Mouse (Mus musculus): ENCODE data around the gene Dus3l.
A peak's percentile ranks its signal among the peaks of the same experiment; 100 is the strongest.

Dus3l gene

DNA sequence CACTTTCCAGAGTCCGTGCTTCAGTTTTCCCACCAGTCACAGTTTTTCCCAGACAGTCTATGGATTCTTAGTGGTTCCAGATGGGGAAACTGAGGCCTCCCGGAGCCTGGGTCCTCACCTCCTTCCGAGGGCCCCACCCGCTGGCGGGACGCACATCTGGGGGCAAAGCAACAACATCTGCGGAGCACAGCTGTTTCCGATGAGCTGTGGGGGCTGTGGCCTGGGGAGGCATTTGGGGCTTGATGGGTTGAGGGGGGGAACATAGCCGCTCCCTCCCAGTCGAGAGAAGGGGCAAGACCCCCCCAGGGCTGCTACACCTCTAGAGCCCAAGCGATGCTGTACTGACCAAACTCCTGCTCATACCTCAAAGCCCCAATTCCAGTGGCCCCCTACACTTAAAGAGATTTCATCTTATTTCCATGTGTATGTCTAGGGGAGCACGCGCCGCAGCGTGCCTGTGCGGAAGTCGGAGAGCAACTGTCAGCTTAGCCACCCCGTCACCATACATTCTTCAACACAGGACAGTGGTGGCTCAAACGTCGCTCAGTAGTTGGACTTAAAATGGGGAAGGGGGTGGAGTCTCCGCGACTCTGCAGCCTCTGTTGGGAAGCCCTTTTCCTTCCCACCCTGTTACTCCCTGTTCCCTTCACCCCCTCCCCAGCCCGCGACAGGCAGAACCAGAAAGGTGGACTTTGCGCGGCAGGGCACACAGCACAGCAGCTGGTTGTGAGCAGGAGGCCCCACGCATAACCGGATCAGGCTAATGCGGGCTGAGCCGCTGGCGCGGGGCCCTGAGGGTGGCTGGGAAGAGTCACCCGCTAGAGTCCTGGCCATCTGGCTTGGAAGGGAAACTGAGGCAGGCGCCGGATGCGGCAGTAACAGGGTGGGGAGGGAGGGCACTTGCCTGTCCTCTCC is 10.0 kb upstream of the Dus3l start:
- DNase-seq (ENCODE audit: inconsistent ontology term), result no peak

DNA sequence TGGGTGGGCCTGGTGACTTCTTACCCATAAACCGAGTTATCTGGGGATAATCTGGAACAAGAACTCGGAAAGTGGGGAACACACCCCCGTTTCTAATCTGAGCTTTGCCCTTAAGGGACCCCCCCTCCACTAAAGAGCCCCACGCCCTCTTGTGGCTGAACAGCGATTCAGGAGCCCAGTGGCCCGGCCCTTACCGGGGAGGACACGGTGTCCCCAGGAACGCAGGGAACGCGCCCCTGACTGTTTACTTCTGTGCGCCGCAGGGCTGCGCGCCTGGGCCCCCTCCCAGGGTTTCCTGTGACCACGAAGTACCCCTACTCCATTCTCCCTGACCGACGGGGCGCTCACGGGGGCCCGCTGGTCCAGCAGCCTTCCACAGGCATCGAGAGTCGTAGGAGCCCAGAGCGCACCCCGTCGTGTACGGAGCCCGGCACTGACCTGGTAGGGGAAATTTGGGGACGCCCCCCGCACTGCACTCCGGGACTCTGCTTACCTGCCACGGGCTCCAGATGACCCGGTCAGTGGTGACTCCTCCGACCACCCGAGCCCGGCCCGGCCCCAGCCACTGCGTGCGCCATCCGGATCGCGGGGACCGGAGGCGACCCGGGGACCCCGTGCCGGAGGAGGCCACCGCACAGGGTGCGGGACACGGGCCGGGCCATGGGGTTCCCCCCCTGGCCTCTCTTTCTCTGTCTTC is 7.7 kb upstream of the Dus3l start:
- DNase-seq (ENCODE audit: inconsistent ontology term), result peak; percentile 41

DNA sequence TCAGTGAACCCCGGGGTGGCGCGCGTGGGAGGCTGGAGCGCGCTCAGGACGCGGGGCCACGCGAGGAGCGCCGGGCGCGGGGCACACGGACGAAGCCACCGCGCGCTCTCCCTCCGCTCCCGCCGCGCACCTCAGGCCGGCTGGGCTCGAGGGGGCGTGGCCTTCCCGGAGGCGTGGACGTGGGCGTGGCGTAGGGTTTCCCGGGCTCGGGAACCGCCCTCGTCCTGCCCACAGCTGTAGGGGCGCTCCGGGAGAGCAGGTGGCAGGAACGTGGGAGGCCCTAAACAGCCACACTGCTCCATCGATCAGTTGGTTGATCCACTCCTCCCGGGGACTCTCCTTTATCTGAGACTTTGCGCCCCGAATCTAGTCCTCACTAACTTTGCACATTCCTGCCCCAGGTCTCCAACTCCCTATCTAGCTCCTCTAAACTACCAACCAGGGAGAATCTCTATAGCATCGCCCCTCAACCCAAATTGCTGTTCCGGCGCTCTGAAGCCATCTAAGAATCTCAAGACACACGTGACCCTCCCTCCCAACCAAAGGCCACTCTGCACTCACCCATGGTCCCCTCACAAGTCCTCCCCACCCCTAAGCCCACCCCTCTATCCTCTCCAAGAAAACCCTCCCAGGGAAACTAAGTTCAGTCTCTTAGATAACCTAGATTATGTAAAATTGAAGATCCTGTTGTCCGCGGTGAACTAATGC is 7.0 kb upstream of the Dus3l start, which contains the start of gene Nrtn:
Gene Nrtn, minus strand, starts transcription at position 115 of the 708 bp plus-strand sequence.
- peak; percentile 88 for DNase-seq (ENCODE audit: inconsistent ontology term)

DNA sequence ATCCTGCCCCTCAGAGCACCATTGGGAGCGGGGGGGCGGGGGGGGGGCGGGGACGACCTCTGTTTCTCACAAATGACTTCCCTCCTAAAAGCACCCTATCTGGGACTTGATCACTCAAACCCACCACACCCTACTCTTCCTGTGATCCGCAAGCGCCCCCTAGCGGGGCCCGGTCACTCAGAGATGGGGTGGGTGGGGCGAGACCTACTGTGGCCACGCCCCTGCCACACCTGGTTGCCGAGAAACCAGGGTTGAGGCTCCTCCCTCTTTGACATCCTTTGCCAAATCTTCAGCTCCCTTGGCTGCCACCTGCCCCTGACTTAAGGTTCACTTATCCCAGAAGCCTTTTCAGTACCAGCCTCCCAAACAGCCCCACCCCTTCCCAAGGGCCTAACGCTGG is 6.4 kb upstream of the Dus3l start:
- peak; percentile 63 for DNase-seq (ENCODE audit: inconsistent ontology term)

DNA sequence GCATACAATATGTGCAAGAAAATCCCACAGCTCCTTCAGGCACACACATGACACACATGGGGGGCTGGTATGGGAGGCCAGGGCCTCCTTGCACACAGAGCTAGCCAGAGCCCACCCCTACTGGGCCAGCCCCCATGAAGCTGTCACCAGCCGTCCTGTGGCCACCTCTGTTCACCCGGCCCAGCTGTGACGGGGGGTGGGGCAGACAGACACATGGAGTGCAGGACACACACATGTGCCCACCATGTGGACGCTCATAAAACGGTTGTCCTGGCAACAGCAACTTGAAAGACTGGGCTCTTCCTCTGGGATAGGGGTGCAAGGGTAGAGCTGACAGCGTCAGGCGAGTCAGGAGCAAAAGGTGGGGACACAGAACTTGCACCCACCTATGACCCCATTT is 5.3 kb upstream of the Dus3l start:
- no peak for DNase-seq (ENCODE audit: inconsistent ontology term)

DNA sequence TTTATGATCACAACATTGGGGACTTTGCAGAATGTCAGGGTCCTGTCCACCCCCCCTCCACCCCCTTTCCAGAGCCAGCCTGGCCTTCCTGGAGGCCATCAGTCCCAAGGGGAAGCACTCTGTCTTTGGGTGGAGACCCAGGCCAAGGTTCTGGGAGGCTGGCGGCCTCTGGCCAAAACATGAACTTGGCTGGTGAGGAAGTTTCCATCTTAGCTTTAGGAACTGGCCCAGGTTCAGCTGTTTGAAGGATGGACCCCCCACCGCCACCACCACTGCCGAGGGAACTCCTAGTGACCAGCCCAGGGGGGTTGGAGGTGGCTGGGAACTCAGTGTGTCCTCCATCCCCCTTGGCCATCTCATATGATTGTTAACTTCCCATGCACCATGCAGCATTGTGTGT is 3.5 kb upstream of the Dus3l start:
- no peak for DNase-seq (ENCODE audit: inconsistent ontology term)

DNA sequence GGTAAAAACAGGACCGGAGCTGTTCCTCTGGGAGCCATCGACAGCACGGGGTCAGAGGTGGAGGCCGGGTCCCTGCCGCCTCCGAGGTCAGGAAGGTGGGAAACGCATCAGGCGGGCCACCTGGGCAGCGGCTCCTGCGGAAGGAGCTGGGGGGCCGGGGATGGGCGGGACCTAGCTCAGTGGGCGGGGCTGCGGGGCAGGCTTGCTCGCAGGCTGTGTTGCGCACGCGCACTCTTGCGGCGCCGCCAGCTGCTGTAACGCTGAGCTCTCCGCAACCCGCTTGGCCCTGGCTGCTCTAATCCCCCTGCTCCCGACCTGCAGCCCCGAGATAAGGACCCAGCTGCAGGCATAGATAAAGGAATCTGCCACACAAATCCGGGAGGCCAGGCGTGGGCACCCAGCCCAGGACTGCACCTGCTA is 2.6 kb upstream of the Dus3l start:
- peak; percentile 81 for DNase-seq (ENCODE audit: inconsistent ontology term)

DNA sequence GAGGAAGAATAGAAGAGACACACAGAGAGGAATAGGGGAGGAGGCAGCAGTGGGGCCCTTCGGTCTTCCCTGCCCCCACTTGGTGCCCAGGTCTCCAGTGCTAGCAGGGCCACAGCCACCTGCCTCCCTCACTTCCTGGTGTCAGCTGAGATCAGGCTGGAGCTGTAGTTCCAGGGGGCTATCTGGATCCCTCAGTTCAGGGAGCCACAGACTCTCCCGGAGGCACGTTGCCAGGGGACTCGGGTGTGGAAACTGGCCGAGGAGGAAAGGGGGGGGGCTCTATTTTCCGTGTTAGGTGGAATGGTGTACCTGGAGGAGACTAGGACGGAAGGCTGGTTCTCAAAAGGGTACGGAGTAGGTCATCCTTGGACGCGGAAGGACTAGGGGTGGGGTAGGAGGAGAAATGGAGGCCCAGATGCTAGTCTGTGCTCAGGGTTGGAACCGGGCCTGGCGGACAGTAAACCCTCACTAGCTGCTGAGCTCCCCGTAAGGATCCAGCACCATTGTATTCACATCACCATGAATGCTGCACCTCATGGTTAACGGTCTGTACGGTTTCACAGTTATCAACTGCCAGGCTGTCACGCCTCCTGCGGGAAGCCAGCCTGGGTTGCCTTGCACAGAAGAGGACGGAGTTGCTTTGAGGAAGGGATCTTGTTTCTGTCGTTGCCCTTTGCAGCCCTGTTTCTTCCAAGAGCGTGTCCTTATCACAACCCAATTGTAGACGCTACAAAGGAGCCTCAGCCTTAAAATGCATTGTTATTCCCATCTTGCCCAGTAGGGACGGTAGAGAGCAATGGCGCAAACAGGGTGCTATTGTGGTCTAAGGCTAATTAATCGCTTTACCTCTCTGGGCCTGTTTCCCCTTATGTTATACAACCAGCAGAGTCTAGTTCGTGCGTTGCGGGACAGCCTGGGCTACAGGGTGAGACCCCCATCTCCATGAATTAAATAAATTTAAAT is 1.5 kb upstream of the Dus3l start:
- peak; percentile 40 for DNase-seq (ENCODE audit: inconsistent ontology term)

DNA sequence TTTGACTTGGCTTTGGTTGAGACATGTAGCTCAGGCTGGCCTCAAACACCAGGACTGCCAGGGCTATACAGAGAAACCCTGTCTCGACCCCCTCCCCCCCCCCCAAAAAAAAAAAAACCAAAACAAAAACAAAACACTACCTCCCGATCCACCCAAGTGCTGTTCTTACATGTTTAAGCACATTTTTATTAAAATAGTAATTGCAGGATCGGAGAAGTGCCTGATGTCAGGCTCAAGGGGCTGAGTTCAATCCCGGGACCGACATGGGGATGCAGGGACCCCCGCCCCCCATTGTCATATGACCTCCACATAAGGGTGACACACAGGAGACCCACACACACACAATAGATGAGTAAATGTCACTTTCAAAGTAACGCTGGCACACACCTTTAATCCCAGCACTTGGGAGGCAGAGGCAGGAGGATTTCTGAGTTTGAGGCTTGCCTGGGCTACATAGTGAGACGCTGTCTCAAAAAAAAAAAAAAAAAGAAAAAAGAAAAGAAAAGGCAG is 761 bp upstream of the Dus3l start:
- DNase-seq (ENCODE audit: inconsistent ontology term), result no peak

DNA sequence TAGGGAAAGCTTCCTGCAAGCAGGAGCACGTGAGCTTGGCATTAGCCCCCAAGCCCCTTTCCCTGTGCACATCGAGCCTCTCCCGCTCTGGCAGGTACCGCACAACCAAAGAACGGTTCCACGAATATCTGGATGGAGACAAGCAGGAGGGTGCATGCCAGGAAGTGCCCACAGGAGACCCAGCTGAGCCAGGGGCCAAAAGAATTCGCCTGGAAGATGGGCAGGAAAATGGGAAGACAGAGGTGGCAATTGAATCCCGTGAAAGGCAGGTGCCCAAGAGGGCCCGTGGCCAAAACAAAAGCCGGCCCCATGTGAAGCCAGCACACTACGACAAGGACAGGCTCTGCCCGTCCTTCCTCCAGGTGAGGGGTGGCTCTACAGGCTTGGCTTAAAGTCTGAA is 874 bp downstream of the Dus3l start:
- DNase-seq (ENCODE audit: inconsistent ontology term), result no peak

DNA sequence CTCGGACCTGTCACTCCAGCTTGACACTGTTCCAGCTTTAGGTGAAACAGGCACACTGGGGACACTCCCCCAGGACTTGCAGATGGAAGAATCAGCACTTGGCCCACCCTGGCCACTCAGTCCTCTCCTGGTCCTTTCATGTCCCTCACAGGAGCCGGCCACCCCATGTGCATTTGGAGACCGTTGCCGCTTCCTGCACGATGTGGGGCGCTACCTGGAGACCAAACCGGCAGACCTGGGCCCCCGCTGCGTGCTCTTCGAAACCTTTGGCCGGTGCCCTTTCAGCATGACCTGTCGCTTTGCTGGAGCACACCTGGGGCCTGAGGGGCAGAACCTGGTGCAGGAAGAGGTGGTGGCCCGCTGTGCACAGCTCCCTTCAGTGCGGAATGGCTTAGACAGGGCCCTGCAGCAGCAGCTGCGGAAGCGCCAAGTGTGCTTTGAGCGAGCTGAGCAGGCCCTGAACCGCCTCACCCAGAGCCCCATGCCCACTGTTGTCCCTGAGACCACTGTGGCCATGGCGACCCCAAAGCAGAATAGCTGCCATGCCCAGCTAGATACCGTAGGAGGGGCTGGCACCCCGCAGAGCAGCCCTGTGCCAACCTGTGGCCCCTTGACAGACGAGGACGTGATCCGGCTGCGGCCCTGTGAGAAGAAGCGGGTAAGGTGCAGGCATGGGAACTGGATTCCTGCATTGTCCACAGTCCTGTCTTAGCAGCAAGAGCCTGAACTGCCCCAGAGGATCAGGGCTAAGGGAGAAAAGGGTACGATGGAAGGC is 2.3 kb downstream of the Dus3l start:
- no peak for DNase-seq (ENCODE audit: inconsistent ontology term)

DNA sequence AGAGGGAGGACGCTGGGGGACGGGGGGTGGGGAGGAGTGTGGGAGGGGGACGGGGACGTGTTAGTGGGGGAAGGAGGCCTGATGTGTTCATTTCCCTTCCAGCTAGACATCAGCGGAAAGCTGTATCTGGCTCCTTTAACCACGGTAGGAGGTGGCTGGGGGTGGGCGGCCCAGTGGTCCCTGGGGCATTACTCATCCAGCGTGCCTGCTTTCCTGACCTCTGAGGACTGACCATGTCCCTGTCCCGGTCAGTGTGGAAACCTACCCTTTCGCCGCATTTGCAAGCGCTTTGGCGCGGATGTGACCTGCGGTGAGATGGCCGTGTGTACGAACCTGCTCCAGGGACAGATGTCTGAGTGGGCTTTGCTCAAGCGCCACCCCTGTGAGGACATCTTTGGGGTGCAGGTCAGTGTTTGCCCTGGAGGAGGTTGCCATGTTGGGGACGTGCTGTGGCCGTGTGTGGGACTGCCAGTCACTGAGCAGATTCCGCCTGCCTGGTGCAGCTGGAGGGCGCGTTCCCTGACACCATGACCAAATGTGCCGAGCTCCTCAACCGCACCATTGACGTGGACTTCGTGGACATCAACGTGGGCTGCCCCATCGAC is 3.1 kb downstream of the Dus3l start:
- DNase-seq (ENCODE audit: inconsistent ontology term), result no peak

DNA sequence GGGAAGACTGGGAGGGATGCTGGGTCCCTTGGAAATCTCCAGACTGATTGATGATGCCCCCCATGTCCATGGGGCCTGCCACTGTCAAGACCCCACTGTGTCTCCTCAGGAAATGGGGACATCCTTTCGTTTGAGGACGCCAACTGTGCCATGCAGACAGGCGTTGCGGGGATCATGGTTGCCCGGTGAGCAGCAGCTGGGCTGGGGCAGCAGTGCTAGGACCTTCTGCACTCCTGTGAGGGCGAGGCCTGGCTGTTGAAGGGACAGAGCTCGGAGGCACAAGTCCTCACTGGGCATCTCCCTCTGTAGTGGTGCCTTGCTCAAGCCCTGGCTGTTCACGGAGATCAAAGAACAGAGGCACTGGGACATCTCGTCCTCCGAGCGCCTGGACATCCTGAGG is 4.4 kb downstream of the Dus3l start:
- DNase-seq (ENCODE audit: inconsistent ontology term), result no peak

DNA sequence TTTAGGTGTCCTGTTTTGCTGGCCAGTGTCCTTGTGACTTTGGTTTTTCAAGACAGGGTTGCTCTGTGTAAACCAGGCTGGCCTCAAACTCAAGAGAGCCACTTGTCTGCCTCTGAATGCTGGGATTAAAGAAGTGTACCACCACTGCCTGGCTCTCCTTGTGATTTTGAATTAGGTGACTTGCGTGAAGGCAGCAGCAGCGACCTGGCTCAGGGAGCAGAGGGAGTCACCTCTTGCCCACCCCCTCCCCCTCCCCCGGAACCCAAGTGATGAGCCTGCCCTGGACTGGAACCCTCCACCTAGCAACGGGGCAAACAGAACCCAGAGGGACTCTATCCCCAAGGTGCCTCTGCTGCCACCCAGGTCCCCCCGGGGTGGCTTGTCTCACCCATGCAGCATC is 5.4 kb downstream of the Dus3l start, which contains the start of gene Prr22:
Gene Prr22, plus strand, starts transcription at position 301 of the 400 bp plus-strand sequence.
- DNase-seq (ENCODE audit: inconsistent ontology term), result no peak

DNA sequence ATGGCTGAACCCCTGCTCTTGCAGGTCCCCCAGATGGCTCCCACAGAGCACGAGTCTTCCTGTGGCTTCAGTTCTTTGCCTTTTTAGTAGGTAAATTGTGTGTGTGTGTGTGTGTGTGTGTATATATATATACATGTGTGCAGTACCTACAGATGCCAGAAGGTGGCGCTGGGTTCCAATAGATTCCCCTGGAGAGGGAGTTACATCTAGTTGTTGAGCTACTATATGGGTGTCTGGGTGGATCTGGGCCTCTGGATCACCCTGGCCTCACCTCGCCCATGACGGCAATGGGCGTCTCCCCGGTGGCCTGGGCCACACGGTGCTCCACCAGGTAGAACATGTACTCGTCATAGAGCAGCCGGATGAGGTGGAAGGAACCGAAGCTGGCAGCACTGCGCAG is 13.0 kb downstream of the Dus3l start:
- no peak for DNase-seq (ENCODE audit: inconsistent ontology term)

DNA sequence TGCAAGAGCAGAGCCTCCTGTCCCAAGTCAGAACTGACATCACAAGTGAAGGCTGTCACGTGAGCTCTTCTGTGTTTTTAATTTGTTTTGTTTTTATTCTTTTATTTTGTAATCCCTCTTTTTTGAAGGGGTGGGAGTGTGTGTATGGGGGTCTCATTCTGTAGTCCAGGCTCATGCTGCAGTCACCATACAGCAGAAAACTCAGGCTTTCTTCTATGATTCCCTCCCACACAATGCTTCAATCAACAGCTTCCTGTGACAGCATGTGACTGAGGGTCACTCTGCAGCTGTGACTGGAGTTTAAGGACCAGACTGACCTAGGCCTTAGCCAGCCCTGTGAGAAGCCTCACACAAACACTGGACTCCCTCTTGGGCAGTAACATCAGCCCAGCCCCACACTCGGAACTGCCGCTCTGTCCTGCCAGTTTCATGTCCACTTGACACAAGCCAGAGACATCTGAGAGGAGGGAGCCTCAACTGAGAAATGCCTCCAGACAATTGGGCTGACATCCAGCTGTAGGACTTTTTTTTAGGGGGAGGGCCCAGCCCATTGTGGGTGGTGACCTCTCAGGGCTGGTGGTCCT is 14.3 kb downstream of the Dus3l start:
- no peak for DNase-seq (ENCODE audit: inconsistent ontology term)

DNA sequence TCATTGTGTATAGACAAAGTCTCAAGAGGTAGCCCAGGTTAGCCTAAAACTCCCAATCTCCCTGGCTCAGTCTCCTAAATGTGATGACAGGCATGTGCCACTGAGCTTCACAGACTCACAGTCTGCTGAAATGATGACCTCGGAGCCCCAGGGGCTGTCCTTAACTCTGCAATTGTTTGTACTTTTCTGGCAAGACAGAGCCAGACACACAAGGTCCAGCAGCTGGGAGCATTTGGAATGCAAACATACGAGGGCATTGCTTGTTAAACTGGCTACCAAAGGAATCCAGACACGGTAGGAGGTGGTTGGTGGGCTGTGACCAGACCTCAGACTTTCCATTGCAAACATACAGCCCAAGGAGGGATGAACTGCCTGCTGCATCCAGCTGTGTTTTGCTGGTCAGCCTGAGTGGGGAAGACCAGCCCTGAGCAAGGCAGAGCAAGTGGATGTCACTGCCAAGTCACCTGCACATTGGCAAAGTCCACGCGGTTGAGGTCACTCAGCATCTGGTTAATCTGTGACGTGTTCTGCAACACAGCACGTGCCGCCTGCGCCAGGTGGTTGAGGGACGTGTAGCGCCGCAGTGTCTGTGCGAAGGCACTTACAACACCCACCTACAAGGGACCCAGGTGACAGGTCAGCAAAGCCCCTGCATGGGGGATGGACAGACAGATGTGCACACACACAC is 15.9 kb downstream of the Dus3l start:
- no peak for DNase-seq (ENCODE audit: inconsistent ontology term)

DNA sequence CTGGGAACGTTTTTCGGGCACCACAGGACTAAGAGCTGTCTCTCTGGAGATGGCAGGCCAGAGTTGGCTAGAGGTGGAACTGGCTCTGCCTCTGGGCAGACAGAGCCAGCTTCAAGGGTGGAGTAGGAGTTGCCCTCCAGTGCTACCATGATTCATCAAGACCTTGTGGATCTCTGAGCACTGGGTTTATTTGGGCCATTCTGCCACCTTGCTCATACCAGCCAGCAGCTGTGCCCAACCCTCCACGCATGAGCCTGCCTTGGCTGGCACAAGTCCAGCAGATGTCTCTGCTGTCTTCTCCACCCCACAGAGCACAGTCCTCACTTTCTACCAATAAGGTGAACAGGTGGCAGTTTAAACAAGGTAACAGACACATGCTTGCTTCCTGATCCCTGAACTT is 24.3 kb downstream of the Dus3l start:
- no peak for DNase-seq (ENCODE audit: inconsistent ontology term)

DNA sequence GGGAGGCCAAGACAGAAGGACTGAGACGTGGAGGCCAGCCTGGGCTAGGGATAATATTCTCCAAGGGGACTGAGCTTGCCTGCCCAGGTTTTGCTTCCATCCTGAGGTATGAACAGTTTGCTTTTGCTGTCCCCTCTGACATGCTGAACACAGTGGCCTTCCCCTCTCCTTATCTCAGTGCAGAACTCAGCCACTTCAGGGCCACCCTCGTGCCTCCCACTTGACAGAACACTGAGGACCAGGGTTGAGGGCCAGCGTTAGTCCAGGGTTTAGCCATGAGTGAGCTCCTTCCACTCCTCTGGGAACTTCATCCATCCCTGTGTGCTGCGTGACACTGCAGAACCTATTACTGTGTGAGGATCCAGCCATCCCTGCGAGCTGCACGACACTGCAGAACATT is 24.7 kb downstream of the Dus3l start:
- DNase-seq (ENCODE audit: inconsistent ontology term), result no peak

Measured in Muller cell, postnatal 12 days (primary cell).